Mouse (Mus musculus): ENCODE measurements around the gene Met. TPM values are rescaled to one million over a fixed set of nuclear protein-coding genes. Genes with fewer than 3 reads are reported as not detected.

The Met gene
- polyA plus RNA-seq, 1 experiment from 2014 or later = 0.94 TPM

DNA sequence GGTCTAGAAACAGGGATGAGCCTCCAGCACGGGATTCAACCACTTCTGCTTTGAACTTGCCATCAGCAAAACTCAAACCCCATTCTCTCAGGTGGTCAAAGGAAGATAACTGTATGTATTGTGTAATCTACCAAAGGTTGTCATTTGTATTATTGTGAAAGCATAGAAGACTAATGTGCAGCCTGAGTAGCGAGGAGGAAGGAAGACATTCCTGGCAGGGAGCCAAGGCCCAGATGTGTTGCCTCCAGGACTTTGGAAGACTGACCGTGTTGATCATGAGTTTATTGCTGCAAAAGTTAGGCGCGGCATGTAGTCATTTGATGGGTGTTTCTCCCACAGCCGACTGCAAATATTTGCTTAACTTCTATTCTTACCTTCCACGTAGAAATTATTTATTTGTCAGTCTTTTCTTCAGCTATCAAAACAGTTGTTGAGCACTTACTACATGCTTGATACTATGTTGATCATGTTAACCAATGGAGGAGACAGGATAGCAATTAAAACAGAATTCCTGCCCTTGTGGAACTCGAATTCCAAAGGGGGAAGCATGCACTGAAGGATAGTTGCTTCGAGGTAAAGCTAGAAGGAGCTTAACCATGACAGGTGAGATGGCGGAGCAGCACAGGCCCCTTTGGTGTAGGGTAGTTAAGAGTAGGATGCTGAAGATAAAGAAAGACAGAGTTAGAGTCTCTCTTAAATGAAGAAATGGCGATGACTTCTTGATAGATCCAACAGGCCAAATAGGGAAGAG is 132.3 kb downstream of the Met start:
- Histone ChIP-seq H3K27me3 (ENCODE audit: control insufficient read depth, insufficient read depth, low read depth, low read length) (no peaks in the 10 kb centered on the region), H3K4me2 (ENCODE audit: low read length) (no peak overlapping the region), H3K27ac (ENCODE audit: low read length) (no peak overlapping the region), H3K9ac (ENCODE audit: low read depth, low read length) (no peak overlapping the region), H3K4me1 (ENCODE audit: control insufficient read depth, insufficient read depth, low read length) (no peaks in the 10 kb centered on the region), H3K36me3 (ENCODE audit: control insufficient read depth, insufficient read depth, low read length) (no peaks in the 10 kb centered on the region), H3K4me3 (ENCODE audit: low read depth, low read length) (no peak overlapping the region), H3K9me3 (replicated peaks; ENCODE audit: control insufficient read depth, low read length, poor library complexity, severe bottlenecking) (peaks cover 6% of the 10 kb centered on the region; the same call in 1 of the 2 replicates)
- 86% methylated on average over 11 of the region's 11 CpGs for WGBS
- no peak for ATAC-seq

DNA sequence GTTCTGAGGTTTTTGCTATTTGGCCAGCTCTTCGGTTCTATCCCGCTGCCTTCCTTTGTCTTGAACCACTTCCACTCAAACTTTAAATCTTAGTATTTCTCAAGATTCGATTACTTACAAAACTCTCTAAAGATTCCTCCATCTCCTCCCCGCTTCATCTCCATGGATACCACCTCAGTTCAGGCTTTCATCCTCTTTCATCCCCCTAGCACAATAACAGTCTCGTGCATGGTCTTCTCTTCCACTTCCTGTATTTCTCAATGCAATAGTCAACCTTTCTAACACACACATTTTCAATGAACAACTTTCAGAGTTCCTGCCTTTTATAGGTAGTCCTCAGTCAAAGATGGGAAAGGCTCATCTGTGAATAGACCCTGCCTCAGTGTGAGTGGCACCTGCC is 135.8 kb downstream of the Met start:
- 71% methylated on average over 5 of the region's 5 CpGs for WGBS
- Histone ChIP-seq H3K9ac (ENCODE audit: low read depth, low read length) (no peak overlapping the region), H3K27me3 (ENCODE audit: control insufficient read depth, insufficient read depth, low read depth, low read length) (no peaks in the 10 kb centered on the region), H3K4me2 (ENCODE audit: low read length) (no peak overlapping the region), H3K9me3 (replicated peaks; ENCODE audit: control insufficient read depth, low read length, poor library complexity, severe bottlenecking) (no peaks in the 10 kb centered on the region), H3K4me1 (ENCODE audit: control insufficient read depth, insufficient read depth, low read length) (no peaks in the 10 kb centered on the region), H3K4me3 (ENCODE audit: low read depth, low read length) (no peak overlapping the region), H3K27ac (ENCODE audit: low read length) (no peak overlapping the region), H3K36me3 (ENCODE audit: control insufficient read depth, insufficient read depth, low read length) (no peaks in the 10 kb centered on the region)
- ATAC-seq = no peak

DNA sequence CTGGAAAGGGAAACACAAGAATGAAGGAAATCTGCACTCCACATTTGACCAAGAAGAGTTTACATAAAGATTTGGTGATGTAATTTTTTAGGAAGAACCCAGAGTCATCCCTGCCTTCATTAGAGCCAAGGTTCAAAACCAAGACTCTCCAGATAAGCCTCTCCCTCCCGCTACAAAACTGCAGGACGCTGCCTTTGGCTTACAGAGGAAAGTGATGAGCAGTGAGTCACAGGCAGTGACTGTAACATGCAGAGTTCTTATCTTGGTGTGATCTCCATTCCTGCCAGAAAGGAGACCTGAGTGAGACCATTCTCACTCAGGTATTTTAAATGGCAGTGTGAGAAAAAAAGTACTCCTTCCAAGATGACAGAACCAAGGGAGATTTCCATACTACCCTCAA is 137.9 kb downstream of the Met start:
- no peak for ATAC-seq
- WGBS = 73% methylated on average over 2 of the region's 2 CpGs

DNA sequence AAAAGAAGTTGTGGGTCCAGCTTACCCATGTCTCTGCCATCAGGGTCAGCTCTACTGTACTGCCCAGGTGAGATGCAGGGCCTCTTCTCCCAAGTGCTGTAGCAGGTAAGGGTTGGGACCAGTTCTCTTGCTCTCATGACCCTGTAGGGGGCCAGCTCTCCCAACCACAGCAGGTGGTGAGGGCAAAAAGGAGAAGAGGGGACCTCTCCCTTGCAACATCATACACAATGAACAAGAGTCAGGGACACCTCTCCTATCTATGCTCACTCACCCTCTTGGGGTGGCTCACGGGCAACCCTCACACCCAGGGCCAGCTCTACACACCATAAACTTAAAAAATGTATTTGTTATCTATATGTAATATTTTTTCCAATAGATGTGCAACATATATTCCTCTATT is 143.3 kb downstream of the Met start:
- no peak overlapping the region for H3K9ac ChIP-seq (ENCODE audit: low read depth, low read length)
- WGBS = 93% methylated on average over 1 of the region's 1 CpGs
- no peak overlapping the region for H3K27ac ChIP-seq (ENCODE audit: low read length)
- no peaks in the 10 kb centered on the region for H3K9me3 ChIP-seq (replicated peaks; ENCODE audit: control insufficient read depth, low read length, poor library complexity, severe bottlenecking)
- no peaks in the 10 kb centered on the region for H3K27me3 ChIP-seq (ENCODE audit: control insufficient read depth, insufficient read depth, low read depth, low read length)
- H3K4me1 ChIP-seq (ENCODE audit: control insufficient read depth, insufficient read depth, low read length) = no peaks in the 10 kb centered on the region
- ATAC-seq = no peak
- H3K4me3 ChIP-seq (ENCODE audit: low read depth, low read length) = no peak overlapping the region
- no peak overlapping the region for H3K4me2 ChIP-seq (ENCODE audit: low read length)
- no peaks in the 10 kb centered on the region for H3K36me3 ChIP-seq (ENCODE audit: control insufficient read depth, insufficient read depth, low read length)

More for the DNA sequence above, 137.9 kb downstream of the Met start:
- H3K9ac ChIP-seq (ENCODE audit: low read depth, low read length) = no peak overlapping the region
- no peaks in the 10 kb centered on the region for H3K27me3 ChIP-seq (ENCODE audit: control insufficient read depth, insufficient read depth, low read depth, low read length)
- no peaks in the 10 kb centered on the region for H3K4me1 ChIP-seq (ENCODE audit: control insufficient read depth, insufficient read depth, low read length)
- no peak overlapping the region for H3K4me3 ChIP-seq (ENCODE audit: low read depth, low read length)
- H3K4me2 ChIP-seq (ENCODE audit: low read length) = no peak overlapping the region
- H3K9me3 ChIP-seq (replicated peaks; ENCODE audit: control insufficient read depth, low read length, poor library complexity, severe bottlenecking) = no peaks in the 10 kb centered on the region
- no peak overlapping the region for H3K27ac ChIP-seq (ENCODE audit: low read length)
- no peaks in the 10 kb centered on the region for H3K36me3 ChIP-seq (ENCODE audit: control insufficient read depth, insufficient read depth, low read length)

DNA sequence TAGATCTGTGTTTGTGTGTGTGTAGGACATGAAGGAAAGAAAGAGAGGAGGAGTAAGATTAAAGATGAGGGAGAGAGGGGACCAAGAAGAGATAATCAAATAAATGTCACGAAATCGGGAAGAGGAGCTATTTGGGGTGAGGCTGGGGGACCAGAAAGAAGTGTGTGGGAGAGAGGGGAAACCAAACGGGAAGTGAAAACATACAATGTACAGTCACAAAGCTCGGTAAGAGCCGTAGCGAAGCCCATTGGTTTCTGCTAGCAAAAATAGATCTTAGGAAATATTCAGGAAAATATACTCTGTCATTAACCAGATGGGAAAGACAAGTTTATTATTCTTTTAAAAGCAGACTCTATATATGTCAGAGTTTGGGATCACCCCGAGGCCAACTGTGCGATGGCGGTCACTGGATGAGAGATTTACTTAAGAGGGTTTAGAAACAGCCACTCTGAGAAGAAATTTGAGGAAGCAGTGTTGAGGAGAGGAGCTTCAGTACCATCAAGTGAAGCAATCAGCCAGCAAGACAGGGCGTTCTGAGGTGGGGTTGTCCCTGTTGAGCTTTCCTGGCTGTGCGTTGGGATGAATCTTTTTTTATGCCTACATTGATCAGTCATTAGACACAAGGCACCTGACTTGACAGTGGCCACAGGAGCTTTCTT is 147.9 kb downstream of the Met start:
- Histone ChIP-seq H3K36me3 (ENCODE audit: control insufficient read depth, insufficient read depth, low read length) (no peaks in the 10 kb centered on the region), H3K4me2 (ENCODE audit: low read length) (no peak overlapping the region), H3K4me1 (ENCODE audit: control insufficient read depth, insufficient read depth, low read length) (no peaks in the 10 kb centered on the region), H3K4me3 (ENCODE audit: low read depth, low read length) (no peak overlapping the region), H3K9ac (ENCODE audit: low read depth, low read length) (no peak overlapping the region), H3K27ac (ENCODE audit: low read length) (no peak overlapping the region), H3K9me3 (replicated peaks; ENCODE audit: control insufficient read depth, low read length, poor library complexity, severe bottlenecking) (no peaks in the 10 kb centered on the region), H3K27me3 (ENCODE audit: control insufficient read depth, insufficient read depth, low read depth, low read length) (no peaks in the 10 kb centered on the region)
- WGBS = 91% methylated on average over 11 of the region's 11 CpGs
- ATAC-seq = no peak

DNA sequence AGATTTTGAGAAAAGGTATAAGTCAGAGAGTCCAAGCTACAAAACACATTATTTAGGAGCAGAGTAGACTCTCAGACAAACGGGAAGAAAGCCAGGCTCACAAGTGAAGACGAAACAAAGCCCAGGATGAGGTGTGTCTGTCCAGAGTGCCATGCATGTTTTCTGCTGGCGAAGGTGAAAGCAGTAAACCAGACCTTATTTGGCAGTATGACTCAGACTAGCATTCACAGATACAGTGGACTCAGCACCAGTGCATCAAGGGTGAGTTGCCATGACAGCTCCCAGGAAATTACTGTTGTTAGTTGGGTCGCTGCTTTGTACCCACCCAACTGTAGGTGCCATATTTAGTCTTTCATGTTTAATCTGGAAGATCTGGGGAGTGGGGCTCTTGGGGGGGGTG is 149.1 kb downstream of the Met start:
- Histone ChIP-seq H3K9ac (ENCODE audit: low read depth, low read length) (no peak overlapping the region), H3K27ac (ENCODE audit: low read length) (no peak overlapping the region), H3K9me3 (replicated peaks; ENCODE audit: control insufficient read depth, low read length, poor library complexity, severe bottlenecking) (no peaks in the 10 kb centered on the region), H3K36me3 (ENCODE audit: control insufficient read depth, insufficient read depth, low read length) (no peaks in the 10 kb centered on the region), H3K4me2 (ENCODE audit: low read length) (no peak overlapping the region), H3K27me3 (ENCODE audit: control insufficient read depth, insufficient read depth, low read depth, low read length) (no peaks in the 10 kb centered on the region), H3K4me3 (ENCODE audit: low read depth, low read length) (no peak overlapping the region), H3K4me1 (ENCODE audit: control insufficient read depth, insufficient read depth, low read length) (no peaks in the 10 kb centered on the region)
- 85% methylated on average over 4 of the region's 4 CpGs for WGBS
- no peak for ATAC-seq

DNA sequence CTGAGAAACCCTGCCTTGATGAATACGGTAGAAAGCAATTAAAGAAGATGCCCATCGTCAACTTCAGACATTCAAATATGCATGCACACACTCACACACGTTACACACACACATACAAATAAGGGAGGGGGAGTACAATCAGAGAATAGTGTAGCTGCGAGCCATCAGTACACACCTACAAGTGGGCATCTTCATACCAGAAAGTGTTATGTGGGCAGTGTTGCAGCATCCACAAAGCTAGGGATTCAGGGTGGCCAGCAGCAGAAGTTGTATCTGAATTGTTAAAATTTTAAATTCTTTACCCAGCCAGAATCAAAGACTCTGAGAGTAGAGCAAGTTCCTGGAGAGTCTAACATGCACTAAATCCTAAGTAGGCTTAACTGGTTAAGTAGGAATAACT is 157.2 kb downstream of the Met start:
- Histone ChIP-seq H3K9ac (ENCODE audit: low read depth, low read length) (no peak overlapping the region), H3K4me2 (ENCODE audit: low read length) (no peak overlapping the region), H3K27ac (ENCODE audit: low read length) (no peak overlapping the region), H3K4me1 (ENCODE audit: control insufficient read depth, insufficient read depth, low read length) (no peaks in the 10 kb centered on the region), H3K4me3 (ENCODE audit: low read depth, low read length) (no peak overlapping the region), H3K27me3 (ENCODE audit: control insufficient read depth, insufficient read depth, low read depth, low read length) (no peaks in the 10 kb centered on the region), H3K9me3 (replicated peaks; ENCODE audit: control insufficient read depth, low read length, poor library complexity, severe bottlenecking) (no peaks in the 10 kb centered on the region), H3K36me3 (ENCODE audit: control insufficient read depth, insufficient read depth, low read length) (no peaks in the 10 kb centered on the region)
- no peak for ATAC-seq
- 90% methylated on average over 4 of the region's 4 CpGs for WGBS

DNA sequence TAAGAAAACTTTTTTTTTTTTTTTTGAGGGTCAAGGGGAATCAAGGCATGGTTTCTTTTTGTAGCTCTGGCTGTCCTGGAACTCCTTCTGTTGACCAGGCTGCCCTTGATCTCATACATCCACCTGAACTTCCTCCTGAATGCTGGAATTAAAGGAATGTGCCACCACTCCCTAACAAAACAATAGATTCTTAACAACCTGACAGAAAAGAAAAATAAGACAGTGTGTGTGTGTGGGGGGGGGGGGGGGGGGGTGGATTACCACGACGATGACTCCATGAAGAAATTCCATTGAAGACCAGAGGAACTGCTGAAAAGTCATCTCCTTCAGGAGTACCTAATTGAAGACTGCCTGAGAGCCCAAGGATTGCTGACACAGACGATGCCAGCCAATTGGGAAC is 157.8 kb downstream of the Met start:
- no peak overlapping the region for H3K27ac ChIP-seq (ENCODE audit: low read length)
- H3K36me3 ChIP-seq (ENCODE audit: control insufficient read depth, insufficient read depth, low read length) = no peaks in the 10 kb centered on the region
- no peak for ATAC-seq
- H3K27me3 ChIP-seq (ENCODE audit: control insufficient read depth, insufficient read depth, low read depth, low read length) = no peaks in the 10 kb centered on the region
- no peak overlapping the region for H3K9ac ChIP-seq (ENCODE audit: low read depth, low read length)
- H3K4me1 ChIP-seq (ENCODE audit: control insufficient read depth, insufficient read depth, low read length) = no peaks in the 10 kb centered on the region
- H3K4me3 ChIP-seq (ENCODE audit: low read depth, low read length) = no peak overlapping the region
- 63% methylated on average over 3 of the region's 3 CpGs for WGBS
- H3K9me3 ChIP-seq (replicated peaks; ENCODE audit: control insufficient read depth, low read length, poor library complexity, severe bottlenecking) = no peaks in the 10 kb centered on the region
- H3K4me2 ChIP-seq (ENCODE audit: low read length) = no peak overlapping the region
